Mouse (Mus musculus): ENCODE results near the gene Naa16. TPM values are rescaled to one million over a fixed set of nuclear protein-coding genes. Genes with fewer than 3 reads are reported as not detected.
A peak's percentile ranks its signal among the peaks of the same experiment; 100 is the strongest.

Gene Naa16
- polyA plus RNA-seq, 1 experiment from 2014 or later: 47.7 TPM

- no peak overlapping the region for H3K4me3 ChIP-seq (ENCODE audit: low read depth, low read length)
- no peak overlapping the region for H3K9ac ChIP-seq (replicated peaks; ENCODE audit: low read depth, low read length)
- H3K4me2 ChIP-seq (replicated peaks; ENCODE audit: low read depth, low read length): no peak overlapping the region
- H3K9me3 ChIP-seq (ENCODE audit: control insufficient read depth, low read depth, low read length): no peaks in the 10 kb centered on the region
- H3K4me1 ChIP-seq (ENCODE audit: control insufficient read depth, insufficient read depth, low read length): no peaks in the 10 kb centered on the region
- ATAC-seq (ENCODE audit: insufficient number of reproducible peaks, insufficient read depth, low FRiP score, low read depth): no peak
- H3K27ac ChIP-seq (ENCODE audit: low read length): no peak overlapping the region
- no peaks in the 10 kb centered on the region for H3K27me3 ChIP-seq (ENCODE audit: control insufficient read depth, insufficient read depth, low read length)
- peaks cover 22% of the 10 kb centered on the region for H3K36me3 ChIP-seq (ENCODE audit: control insufficient read depth, insufficient read depth, low read length)
These were observed 13.5 kb downstream of the Naa16 start for GRCm38 (mm10) chr14:79377041-79377440.

GRCm38 (mm10) chr14:79358055-79358454, 32.5 kb downstream of the Naa16 start:
- Histone ChIP-seq H3K4me1 (ENCODE audit: control insufficient read depth, insufficient read depth, low read length) (no peaks in the 10 kb centered on the region), H3K36me3 (ENCODE audit: control insufficient read depth, insufficient read depth, low read length) (peaks cover 38% of the 10 kb centered on the region), H3K4me2 (replicated peaks; ENCODE audit: low read depth, low read length) (no peak overlapping the region), H3K9me3 (ENCODE audit: control insufficient read depth, low read depth, low read length) (no peaks in the 10 kb centered on the region), H3K27me3 (ENCODE audit: control insufficient read depth, insufficient read depth, low read length) (no peaks in the 10 kb centered on the region), H3K4me3 (ENCODE audit: low read depth, low read length) (no peak overlapping the region), H3K9ac (replicated peaks; ENCODE audit: low read depth, low read length) (no peak overlapping the region), H3K27ac (ENCODE audit: low read length) (no peak overlapping the region)
- ATAC-seq (ENCODE audit: insufficient number of reproducible peaks, insufficient read depth, low FRiP score, low read depth): no peak
- WGBS: 80% methylated on average over 2 of the region's 2 CpGs

- Histone ChIP-seq H3K27me3 (ENCODE audit: control insufficient read depth, insufficient read depth, low read length) (no peaks in the 10 kb centered on the region), H3K27ac (ENCODE audit: low read length) (no peak overlapping the region), H3K4me2 (replicated peaks; ENCODE audit: low read depth, low read length) (no peak overlapping the region), H3K4me1 (ENCODE audit: control insufficient read depth, insufficient read depth, low read length) (no peaks in the 10 kb centered on the region), H3K36me3 (ENCODE audit: control insufficient read depth, insufficient read depth, low read length) (peaks cover 45% of the 10 kb centered on the region), H3K9me3 (ENCODE audit: control insufficient read depth, low read depth, low read length) (no peaks in the 10 kb centered on the region), H3K9ac (replicated peaks; ENCODE audit: low read depth, low read length) (no peak overlapping the region), H3K4me3 (ENCODE audit: low read depth, low read length) (no peak overlapping the region)
- no peak for ATAC-seq (ENCODE audit: insufficient number of reproducible peaks, insufficient read depth, low FRiP score, low read depth)
- WGBS: 75% methylated on average over 3 of the region's 3 CpGs
These were observed 44.2 kb downstream of the Naa16 start for GRCm38 (mm10) chr14:79346384-79346783.

- H3K27ac ChIP-seq (ENCODE audit: low read length): no peak overlapping the region
- peaks cover 4% of the 10 kb centered on the region; the same call in 1 of the 2 replicates for H3K4me1 ChIP-seq (ENCODE audit: control insufficient read depth, insufficient read depth, low read length)
- no peak overlapping the region for H3K4me2 ChIP-seq (replicated peaks; ENCODE audit: low read depth, low read length)
- no peak for ATAC-seq (ENCODE audit: insufficient number of reproducible peaks, insufficient read depth, low FRiP score, low read depth)
- H3K4me3 ChIP-seq (ENCODE audit: low read depth, low read length): no peak overlapping the region
- peaks cover 34% of the 10 kb centered on the region for H3K36me3 ChIP-seq (ENCODE audit: control insufficient read depth, insufficient read depth, low read length)
- no peaks in the 10 kb centered on the region for H3K9me3 ChIP-seq (ENCODE audit: control insufficient read depth, low read depth, low read length)
- no peak overlapping the region for H3K9ac ChIP-seq (replicated peaks; ENCODE audit: low read depth, low read length)
- WGBS: 88% methylated on average over 3 of the region's 3 CpGs
- no peaks in the 10 kb centered on the region for H3K27me3 ChIP-seq (ENCODE audit: control insufficient read depth, insufficient read depth, low read length)
These were observed 55.0 kb downstream of the Naa16 start for GRCm38 (mm10) chr14:79335613-79336012.

- no peaks in the 10 kb centered on the region for H3K9me3 ChIP-seq (ENCODE audit: control insufficient read depth, low read depth, low read length)
- H3K9ac ChIP-seq (replicated peaks; ENCODE audit: low read depth, low read length): no peak overlapping the region
- no peak for ATAC-seq (ENCODE audit: insufficient number of reproducible peaks, insufficient read depth, low FRiP score, low read depth)
- WGBS: 74% methylated on average over 7 of the region's 7 CpGs
- H3K27ac ChIP-seq (ENCODE audit: low read length): no peak overlapping the region
- no peak overlapping the region for H3K4me2 ChIP-seq (replicated peaks; ENCODE audit: low read depth, low read length)
- peaks cover 4% of the 10 kb centered on the region; the same call in 1 of the 2 replicates for H3K4me1 ChIP-seq (ENCODE audit: control insufficient read depth, insufficient read depth, low read length)
- no peaks in the 10 kb centered on the region for H3K27me3 ChIP-seq (ENCODE audit: control insufficient read depth, insufficient read depth, low read length)
- H3K4me3 ChIP-seq (ENCODE audit: low read depth, low read length): no peak overlapping the region
- peaks cover 20% of the 10 kb centered on the region for H3K36me3 ChIP-seq (ENCODE audit: control insufficient read depth, insufficient read depth, low read length)
These were observed 58.6 kb downstream of the Naa16 start for GRCm38 (mm10) chr14:79331936-79332335.

- Histone ChIP-seq H3K27me3 (ENCODE audit: control insufficient read depth, insufficient read depth, low read length) (no peaks in the 10 kb centered on the region), H3K36me3 (ENCODE audit: control insufficient read depth, insufficient read depth, low read length) (peaks cover 14% of the 10 kb centered on the region), H3K4me3 (ENCODE audit: low read depth, low read length) (no peak overlapping the region), H3K9ac (replicated peaks; ENCODE audit: low read depth, low read length) (no peak overlapping the region), H3K4me2 (replicated peaks; ENCODE audit: low read depth, low read length) (no peak overlapping the region; the same call in 1 of the 2 replicates), H3K27ac (ENCODE audit: low read length) (no peak overlapping the region), H3K4me1 (ENCODE audit: control insufficient read depth, insufficient read depth, low read length) (peaks cover 4% of the 10 kb centered on the region; the same call in 1 of the 2 replicates), H3K9me3 (ENCODE audit: control insufficient read depth, low read depth, low read length) (no peaks in the 10 kb centered on the region)
- peak; percentile 53; the same call in 1 of the 2 replicates for ATAC-seq (ENCODE audit: insufficient number of reproducible peaks, insufficient read depth, low FRiP score, low read depth)
- WGBS: 53% methylated on average over 16 of the region's 16 CpGs
These were observed 59.5 kb downstream of the Naa16 start for GRCm38 (mm10) chr14:79330944-79331561.

- 33% methylated on average over 5 of the region's 5 CpGs for WGBS
- peaks cover 4% of the 10 kb centered on the region; the same call in 1 of the 2 replicates for H3K4me1 ChIP-seq (ENCODE audit: control insufficient read depth, insufficient read depth, low read length)
- ATAC-seq (ENCODE audit: insufficient number of reproducible peaks, insufficient read depth, low FRiP score, low read depth): no peak
These were observed 63.5 kb downstream of the Naa16 start for GRCm38 (mm10) chr14:79327033-79327432.

GRCm38 (mm10) chr14:79324112-79324840, 66.3 kb downstream of the Naa16 start:
- H3K4me2 ChIP-seq (replicated peaks; ENCODE audit: low read depth, low read length): no peak overlapping the region
- no peaks in the 10 kb centered on the region for H3K9me3 ChIP-seq (ENCODE audit: control insufficient read depth, low read depth, low read length)
- H3K4me1 ChIP-seq (ENCODE audit: control insufficient read depth, insufficient read depth, low read length): no peaks in the 10 kb centered on the region
- H3K27me3 ChIP-seq (ENCODE audit: control insufficient read depth, insufficient read depth, low read length): no peaks in the 10 kb centered on the region
- no peak overlapping the region for H3K27ac ChIP-seq (ENCODE audit: low read length)
- no peaks in the 10 kb centered on the region for H3K36me3 ChIP-seq (ENCODE audit: control insufficient read depth, insufficient read depth, low read length)
- no peak overlapping the region for H3K4me3 ChIP-seq (ENCODE audit: low read depth, low read length)
- 81% methylated on average over 10 of the region's 10 CpGs for WGBS
- H3K9ac ChIP-seq (replicated peaks; ENCODE audit: low read depth, low read length): no peak overlapping the region
- ATAC-seq (ENCODE audit: insufficient number of reproducible peaks, insufficient read depth, low FRiP score, low read depth): no peak

More at GRCm38 (mm10) chr14:79327033-79327432, 63.5 kb downstream of the Naa16 start:
- Histone ChIP-seq H3K4me2 (replicated peaks; ENCODE audit: low read depth, low read length) (no peak overlapping the region), H3K27me3 (ENCODE audit: control insufficient read depth, insufficient read depth, low read length) (no peaks in the 10 kb centered on the region), H3K4me3 (ENCODE audit: low read depth, low read length) (no peak overlapping the region), H3K9me3 (ENCODE audit: control insufficient read depth, low read depth, low read length) (no peaks in the 10 kb centered on the region), H3K27ac (ENCODE audit: low read length) (no peak overlapping the region), H3K36me3 (ENCODE audit: control insufficient read depth, insufficient read depth, low read length) (no peaks in the 10 kb centered on the region), H3K9ac (replicated peaks; ENCODE audit: low read depth, low read length) (no peak overlapping the region)

Measured in stomach, embryonic 14.5 days (tissue).